Mouse (Mus musculus) thymus, adult 2 months (tissue): Measurements from ENCODE around the gene Opcml.

Source experiments
- CTCF ChIP-seq: fragments of 200-500 bp; IDR thresholded peaks from 2 replicates; pipeline ENCODE4 v1.5.1; 2012; ENCODE audit warnings: mild to moderate bottlenecking, control low read depth, low read length, moderate library complexity, borderline replicate concordance; ENCODE audit not compliant: control insufficient read depth, poor library complexity, insufficient read depth; ENCODE audit errors: extremely low read depth
- POLR2A ChIP-seq: fragments of 200-500 bp; IDR thresholded peaks from 2 replicates; pipeline ENCODE4 v1.6.1; 2012; ENCODE audit warnings: mild to moderate bottlenecking, low read length, control low read depth, moderate library complexity; ENCODE audit not compliant: control insufficient read depth, poor library complexity, insufficient read depth; ENCODE audit errors: extremely low read depth

- TF ChIP-seq CTCF (no peak), POLR2A (no peak)
Observed at GRCm38 (mm10) chr9:28255128-28255904, 464.7 kb downstream of the Opcml start.
